Mouse (Mus musculus) yolk sac, embryonic 10.5 days (tissue): ENCODE results near the gene Pygb.

Experiments
- DNase-seq: peaks from one replicate; pipeline ENCODE4 v3.0.0-alpha.2; 2017; ENCODE audit warnings: low spot score

The Pygb gene

DNA sequence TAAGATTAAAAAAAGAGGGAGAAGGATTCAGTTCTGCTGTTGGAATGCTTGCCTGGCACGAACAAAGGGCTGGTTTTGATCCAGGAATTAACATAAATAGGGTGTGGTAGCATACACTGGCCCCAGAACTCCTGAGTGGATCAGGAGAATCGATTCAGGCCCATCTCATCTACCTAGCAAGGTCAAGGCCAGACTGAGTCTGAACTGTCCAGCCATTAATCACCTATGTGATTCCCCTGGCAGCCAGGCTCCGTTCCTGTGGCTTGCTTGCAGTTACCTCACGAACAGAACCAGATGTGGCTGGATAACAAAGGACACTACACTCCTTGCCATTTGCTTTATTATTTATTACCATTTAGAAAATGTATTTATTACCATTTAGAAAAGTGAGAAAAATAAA is 6.8 kb downstream of the Pygb start:
- no peak for DNase-seq

DNA sequence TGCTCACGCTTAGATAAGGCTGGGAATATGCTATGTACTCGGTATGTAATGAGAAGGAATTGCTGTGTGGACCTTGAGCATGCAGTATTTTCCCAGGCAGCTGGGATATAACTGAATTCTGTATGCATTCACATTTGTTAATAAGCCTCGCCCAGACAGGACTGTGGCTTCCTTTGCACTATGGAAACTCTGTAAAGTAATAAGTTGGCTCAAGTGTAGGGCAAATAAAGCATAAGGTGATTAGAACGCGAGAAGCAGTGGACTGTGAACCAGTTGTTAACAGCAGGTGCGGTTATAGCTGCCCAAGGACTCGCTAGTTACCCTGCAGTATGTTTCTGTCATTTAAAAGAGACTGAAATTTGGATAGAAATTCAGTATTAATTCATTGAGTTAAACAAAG is 11.5 kb downstream of the Pygb start:
- DNase-seq = no peak

DNA sequence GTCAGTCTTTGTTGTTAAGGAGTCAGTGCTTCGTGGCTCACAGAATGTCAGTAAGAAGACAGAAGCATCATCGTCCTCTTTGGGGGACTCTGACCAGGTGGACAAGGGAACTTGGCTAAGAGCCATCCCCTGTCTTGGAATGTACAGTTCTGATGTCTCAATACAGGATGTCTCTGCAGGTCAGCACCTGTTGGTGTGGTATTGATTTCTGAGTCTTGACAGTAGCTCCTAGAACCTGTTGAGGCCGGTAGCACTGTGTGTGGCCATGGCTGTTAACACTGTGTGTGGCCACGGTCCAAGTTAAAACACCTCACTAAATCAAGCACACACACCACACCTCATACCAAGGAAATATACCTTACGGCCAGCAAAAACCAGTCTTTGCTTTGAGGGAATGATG is 14.1 kb downstream of the Pygb start:
- DNase-seq = no peak

- no peak for DNase-seq
Observed at GRCm38 (mm10) chr2:150803035-150803434, 16.5 kb downstream of the Pygb start.

DNA sequence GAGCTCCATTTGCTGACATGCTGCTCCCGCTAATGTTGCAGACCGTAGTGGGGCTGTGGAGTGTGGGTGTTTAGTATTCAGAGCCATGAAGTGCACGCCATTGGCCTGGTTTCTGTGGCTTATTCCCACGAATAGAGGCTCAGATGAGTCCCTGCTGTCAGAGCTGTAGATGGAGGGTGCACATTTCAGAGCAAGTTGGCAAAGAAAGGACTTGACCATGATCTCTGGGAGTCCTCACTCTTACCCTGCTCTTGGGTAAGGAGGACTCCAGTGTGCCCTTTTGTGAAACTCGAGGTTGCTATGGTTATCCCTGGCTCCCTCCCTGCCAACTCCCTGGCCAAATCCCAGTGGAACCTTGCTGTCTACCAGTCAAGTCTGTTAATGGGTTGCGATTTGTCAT is 21.8 kb downstream of the Pygb start:
- DNase-seq = no peak

DNA sequence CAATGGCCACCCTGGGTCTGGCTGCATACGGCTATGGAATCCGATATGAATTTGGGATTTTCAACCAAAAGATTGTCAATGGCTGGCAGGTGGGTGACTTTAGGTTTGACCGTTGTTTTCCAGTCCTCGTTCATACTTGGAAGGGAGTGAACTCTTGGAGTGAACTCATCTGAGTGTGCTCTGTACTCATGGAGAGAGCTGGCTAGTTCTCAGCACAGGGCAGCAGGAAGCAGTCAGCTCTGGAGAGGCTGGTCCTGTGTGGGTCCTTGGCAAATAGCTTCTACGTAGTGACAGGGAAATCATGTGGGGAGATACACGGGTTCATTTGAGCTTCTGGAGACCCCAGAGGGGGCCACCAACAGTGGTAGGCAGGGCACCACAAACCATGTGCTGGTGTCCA is 22.3 kb downstream of the Pygb start:
- DNase-seq = no peak

DNA sequence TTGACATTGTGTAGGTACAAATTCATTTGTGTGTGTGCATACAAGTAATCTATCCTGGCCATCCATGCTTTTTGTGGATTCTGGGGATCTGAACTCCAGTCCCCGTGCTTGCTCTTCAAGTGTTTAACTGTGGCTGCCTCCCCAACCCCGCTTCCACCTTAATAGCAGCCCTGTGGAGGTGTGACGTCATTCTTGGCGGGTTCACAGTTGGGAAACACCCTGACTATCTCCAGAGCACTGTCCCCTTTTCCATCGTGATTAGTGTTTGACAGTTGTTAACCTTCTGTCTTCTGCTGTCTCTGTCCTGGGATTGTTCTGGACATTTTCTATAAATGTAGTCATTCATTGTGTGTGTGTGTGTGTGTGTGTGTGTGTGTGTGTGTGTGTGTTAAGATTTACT is 24.1 kb downstream of the Pygb start:
- no peak for DNase-seq

- no peak for DNase-seq
Observed at GRCm38 (mm10) chr2:150812816-150813215, 26.3 kb downstream of the Pygb start.

DNA sequence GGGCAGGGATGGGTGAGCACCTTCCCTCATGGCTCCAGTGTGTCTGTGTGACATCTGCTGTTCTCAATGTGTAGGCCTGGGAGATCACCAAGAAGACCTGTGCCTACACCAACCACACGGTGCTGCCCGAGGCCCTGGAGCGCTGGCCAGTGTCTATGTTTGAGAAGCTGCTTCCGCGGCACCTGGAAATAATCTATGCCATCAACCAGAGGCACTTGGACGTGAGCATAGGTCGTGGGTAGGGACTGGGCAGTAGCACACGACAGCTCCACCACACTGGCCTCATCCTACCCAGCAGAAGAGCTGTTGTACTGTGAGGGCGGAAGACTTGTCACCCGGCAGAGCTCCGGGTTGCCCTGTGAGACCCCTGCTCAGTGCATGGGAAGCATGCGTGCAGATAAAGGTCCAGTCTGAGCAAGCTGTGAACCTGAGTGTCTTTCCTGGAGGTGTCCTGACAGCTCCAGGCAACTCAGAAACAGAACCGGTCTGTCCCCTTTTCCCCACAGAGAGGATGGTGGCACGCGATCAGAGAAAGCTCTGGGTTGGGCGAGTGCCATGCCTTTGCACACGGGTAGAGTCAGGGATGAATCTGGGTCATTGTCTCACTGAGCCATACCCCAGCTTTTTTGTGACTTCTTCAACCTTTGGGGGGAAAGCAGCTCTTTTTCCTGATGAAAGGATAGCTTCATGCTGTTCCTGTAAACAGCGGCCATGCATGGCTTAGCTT is 30.3 kb downstream of the Pygb start:
- no peak for DNase-seq

DNA sequence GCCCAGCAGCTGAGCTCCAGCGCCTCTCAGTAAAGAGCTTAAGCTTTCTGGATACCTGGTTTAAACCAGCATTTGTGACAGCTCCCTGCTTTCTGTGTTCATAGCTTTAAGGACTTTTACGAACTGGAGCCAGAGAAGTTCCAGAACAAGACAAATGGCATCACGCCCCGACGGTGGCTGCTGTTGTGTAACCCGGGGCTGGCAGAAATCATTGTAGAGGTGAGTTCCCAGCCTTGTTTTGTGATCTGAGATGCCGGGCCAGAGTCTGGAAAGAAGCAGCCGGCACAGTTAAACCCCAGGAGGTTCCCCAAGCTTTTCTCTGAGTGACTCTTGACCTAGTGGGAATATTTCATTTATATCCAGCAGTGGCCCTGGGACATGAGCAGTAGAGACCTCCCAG is 32.2 kb downstream of the Pygb start:
- no peak for DNase-seq

DNA sequence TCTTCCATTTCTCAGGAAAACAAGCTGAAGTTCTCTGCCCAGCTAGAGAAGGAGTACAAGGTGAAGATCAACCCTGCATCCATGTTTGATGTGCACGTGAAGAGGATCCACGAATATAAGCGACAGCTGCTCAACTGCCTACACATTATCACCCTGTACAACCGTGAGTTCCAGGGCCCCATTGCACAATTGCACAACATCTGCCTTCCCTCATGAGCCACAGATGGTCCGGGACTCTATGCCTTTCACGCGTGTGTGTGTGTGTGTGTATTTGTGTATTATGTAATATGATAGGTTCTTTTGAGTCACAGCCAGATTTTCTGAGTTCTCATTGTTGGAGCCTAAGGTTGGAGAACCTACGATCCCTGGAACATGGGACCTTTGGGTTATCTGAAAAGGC is 34.2 kb downstream of the Pygb start:
- no peak for DNase-seq

DNA sequence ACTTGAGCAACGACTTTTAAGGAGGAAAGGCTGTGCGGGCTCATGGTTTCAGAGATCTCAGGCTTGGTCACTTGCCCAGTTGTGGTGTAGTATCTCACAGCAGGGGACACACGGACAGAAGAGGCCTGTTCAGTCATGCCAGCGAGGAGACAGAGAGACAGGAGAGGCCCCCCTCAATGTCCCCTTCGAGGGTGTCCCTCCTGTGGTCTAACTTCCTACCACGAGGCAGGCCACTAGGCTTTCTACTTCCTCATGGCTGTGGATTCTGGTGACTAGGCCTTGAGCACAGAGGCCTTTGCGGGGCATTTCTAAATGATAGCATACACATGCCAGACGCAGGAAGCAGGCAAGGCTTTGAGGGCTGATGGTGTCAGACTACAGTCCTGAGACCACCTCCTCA is 36.5 kb downstream of the Pygb start:
- no peak for DNase-seq

- DNase-seq = no peak
Observed at GRCm38 (mm10) chr2:150826426-150826825, 39.9 kb downstream of the Pygb start.

GRCm38 (mm10) chr2:150828164-150828563 is 41.6 kb downstream of the Pygb start:
- no peak for DNase-seq

GRCm38 (mm10) chr2:150828654-150829053 is 42.1 kb downstream of the Pygb start:
- no peak for DNase-seq

DNA sequence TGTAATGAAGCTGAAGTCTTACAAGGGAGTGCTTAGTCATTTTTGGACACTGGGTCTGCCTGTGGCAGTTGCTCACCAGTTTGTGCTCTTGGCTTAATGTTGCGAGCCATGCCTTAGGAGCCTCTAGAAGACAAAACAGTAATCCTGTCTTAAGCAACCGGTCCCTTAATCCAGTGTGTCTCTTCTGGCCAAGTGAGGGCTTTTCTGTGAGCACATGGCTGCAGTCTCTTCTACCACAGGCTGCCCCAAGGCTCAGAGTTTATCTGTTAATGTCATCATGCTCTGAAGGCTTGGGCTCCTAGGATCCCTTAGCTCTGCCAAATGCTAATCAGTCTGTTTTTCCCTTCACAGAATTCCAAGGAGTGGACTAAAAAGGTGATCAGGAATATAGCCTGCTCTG is 43.5 kb downstream of the Pygb start:
- no peak for DNase-seq

GRCm38 (mm10) chr2:150830911-150831441 is 44.4 kb downstream of the Pygb start:
- DNase-seq = no peak

DNA sequence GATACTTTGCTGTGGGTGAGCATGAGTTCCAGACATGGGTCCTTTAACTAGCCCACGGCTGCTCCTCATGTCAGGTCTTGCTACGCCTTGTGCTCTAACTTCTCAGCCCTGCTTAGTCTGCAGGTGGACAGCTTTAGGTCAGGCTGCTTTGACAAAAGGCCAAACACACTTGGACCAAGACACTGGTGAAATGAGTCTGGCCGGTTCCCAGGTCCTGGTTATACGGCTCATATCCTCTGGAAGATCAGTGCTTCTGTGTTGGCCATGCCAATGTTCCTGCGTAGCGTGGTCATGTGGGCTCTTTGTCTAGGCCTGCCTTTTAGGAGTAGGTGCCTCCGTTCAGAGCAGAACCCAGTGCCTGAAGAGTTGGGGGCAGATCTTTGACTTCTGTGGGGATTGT is 45.5 kb downstream of the Pygb start:
- no peak for DNase-seq

DNA sequence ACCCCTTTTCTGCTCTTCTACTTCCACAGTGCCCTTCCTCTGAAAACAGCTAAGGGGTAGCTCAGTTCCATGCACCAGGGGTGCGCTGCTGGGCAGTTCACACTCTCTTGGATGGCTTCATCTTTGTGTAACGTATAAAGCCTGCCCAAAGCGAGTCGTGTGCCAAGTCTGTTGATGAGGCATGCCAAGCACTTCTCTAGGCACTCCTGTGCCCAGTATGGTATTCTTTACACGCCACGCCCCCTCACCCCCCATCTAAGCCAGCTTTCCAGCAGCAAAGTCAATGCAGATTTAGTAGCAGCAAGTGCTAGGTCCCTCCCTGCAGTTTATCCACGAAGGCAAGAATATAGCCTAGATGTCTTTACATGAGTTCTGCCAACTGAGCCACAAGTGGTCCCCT is 48.1 kb downstream of the Pygb start:
- DNase-seq = no peak

DNA sequence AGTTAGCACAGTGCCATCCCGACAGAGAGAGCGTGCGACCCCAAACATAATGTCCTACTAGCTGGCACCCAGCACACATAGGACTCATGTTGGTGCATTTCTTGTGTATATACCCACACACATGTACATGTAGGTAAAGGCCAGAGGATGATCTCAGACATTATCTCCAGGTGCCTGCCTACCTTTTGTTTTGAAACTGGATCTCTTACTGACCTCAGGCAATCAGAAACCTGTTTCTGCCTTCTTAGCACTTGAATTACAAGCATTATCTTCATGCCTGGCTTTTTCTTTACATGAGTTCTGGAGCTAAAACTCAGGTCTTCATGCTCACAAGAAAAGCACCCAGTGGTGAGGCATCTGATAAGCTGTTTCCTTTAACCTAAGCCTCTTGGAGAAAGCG is 49.4 kb downstream of the Pygb start:
- DNase-seq = no peak

GRCm38 (mm10) chr2:150836906-150837305 is 50.4 kb downstream of the Pygb start:
- DNase-seq = no peak

- no peak for DNase-seq
Observed at GRCm38 (mm10) chr2:150837781-150838180, 51.2 kb downstream of the Pygb start.

- no peak for DNase-seq
Observed at GRCm38 (mm10) chr2:150839686-150840471, 53.3 kb downstream of the Pygb start.

GRCm38 (mm10) chr2:150841109-150841508 is 54.6 kb downstream of the Pygb start:
- DNase-seq = no peak
